Mouse (Mus musculus) splenic B cell, adult 2 months (primary cell): ENCODE results near the gene Ankrd55.

Experiments used
- DNase-seq: peaks from one replicate; pipeline ENCODE4 v3.0.0-alpha.2; 2011; ENCODE audit warnings: low read depth, low spot score
- H3K27me3 ChIP-seq: 2 replicates; pipeline ENCODE4 v1.6.1; 2012; ENCODE audit warnings: mild to moderate bottlenecking, low read length, moderate library complexity, mixed read lengths; ENCODE audit not compliant: control insufficient read depth, poor library complexity, insufficient read depth, severe bottlenecking
- H3K36me3 ChIP-seq: 2 replicates; pipeline ENCODE4 v1.6.1; 2012; ENCODE audit warnings: mild to moderate bottlenecking, low read length, moderate library complexity, mixed read lengths; ENCODE audit not compliant: control insufficient read depth, poor library complexity, insufficient read depth, severe bottlenecking

The Ankrd55 gene

DNA sequence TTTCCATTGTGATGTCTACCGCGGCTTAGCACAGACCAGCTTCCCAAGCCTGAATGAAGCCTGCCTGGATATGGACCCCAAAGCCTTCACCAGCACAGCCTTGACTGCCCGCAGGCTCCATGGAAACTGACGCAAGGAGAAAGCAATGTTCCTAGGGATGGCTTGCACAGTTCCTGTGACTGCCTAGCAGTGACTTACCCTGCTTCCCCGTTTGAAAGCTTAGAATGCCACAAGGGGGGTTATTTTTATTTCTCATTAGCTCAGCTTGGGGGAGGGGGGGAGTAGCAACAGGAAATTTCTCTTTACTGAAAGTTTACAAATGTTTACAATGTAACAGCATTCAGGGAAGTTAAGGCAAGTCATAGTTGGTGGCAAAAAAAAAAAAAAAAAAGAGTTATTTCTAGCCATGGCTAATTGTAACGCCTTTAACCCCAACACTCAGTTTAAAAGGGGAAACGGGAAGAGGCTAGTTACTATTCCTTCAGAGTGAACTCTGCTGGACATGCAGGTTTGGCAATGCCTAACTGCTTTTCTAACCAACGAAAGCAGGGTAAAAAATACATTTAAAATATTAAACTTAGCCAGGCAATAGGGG, 56.1 kb downstream of the Ankrd55 start:
- DNase-seq = peak; percentile 8
- no peaks in the 10 kb centered on the region for H3K27me3 ChIP-seq
- H3K36me3 ChIP-seq = no peaks in the 10 kb centered on the region

DNA sequence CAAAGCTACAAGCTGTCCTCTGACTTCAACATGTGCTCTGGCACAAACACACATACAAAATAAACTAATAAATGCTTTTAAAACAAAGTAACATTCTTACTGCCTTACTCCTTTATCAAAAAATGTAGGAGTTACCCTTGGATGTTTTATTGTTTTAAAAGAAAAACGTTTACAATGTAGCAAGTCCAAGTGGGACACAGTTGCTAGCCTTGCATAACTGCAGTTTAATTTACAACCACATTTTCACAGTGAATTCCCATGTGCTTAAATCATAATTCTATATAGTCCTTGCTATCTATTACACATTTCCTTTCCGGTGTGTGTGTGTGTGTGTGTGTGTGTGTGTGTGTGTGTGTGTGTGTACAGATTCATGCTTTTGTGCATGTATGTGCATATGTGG, 57.3 kb downstream of the Ankrd55 start:
- Histone ChIP-seq H3K36me3 (no peaks in the 10 kb centered on the region), H3K27me3 (no peaks in the 10 kb centered on the region)
- no peak for DNase-seq

DNA sequence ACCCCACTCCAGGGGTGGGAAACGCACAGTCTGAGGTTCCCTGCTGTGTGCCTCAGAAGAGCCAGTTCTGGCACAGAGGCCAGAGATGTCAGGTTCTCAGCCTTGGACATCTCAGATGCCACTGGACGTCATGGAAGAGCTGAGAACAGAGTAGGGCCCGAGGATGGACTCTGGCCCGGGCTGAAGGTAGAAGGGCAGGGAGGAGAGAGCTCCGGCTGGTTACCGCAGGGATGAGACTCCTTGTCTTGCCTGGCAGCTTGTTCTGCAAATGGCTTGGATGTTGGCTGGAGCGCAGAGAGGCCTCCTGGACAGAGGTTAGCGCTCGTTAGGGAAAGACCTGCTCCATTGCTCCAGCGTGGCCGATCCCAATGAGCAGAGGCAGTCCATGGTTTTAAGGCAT, 57.8 kb downstream of the Ankrd55 start:
- H3K27me3 ChIP-seq = no peaks in the 10 kb centered on the region
- no peak for DNase-seq
- H3K36me3 ChIP-seq = no peaks in the 10 kb centered on the region

DNA sequence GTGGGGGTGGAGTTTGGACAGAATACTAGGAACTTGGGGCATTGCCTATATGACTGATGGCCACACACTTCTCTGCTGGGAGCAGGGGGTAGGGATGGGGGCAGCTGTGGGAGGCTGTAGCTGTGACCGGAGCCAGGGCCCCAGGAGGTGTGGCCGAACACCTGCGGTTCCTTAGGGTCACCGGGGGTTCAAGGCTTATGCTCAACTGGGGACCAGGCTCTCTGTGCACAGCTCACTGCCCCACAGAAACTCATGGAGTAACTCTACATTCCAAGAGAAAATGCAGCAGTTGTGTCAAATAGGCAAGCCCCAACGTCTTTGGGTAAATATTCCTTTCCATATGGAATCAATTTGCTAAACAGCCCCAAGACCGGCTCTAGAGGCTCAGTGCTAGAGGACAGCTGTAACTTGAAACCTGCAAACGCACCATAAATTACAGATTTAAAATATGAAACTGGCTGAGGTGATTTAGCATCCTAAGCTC, 58.5 kb downstream of the Ankrd55 start:
- Histone ChIP-seq H3K27me3 (no peaks in the 10 kb centered on the region), H3K36me3 (no peaks in the 10 kb centered on the region)
- DNase-seq = no peak

DNA sequence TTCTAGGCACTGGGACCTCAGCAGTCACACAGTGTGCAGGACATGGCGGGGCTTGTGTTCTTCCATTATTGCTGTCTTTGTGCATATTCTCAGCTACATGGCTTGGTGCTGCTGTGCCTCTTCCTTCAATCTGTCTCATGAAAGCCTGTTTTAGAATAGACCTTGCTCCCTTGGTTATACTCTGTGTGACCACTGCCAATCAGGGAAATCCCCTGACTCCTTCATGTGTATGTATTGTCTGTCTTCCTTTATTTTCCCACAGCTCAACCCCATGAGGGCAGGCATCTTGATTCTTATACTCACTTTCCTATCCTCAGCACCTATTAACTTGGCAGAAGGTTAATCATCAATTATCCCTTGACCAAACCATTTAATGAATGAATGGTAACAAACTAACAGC, 60.0 kb downstream of the Ankrd55 start:
- DNase-seq = peak; percentile 28
- H3K36me3 ChIP-seq = no peaks in the 10 kb centered on the region
- no peaks in the 10 kb centered on the region for H3K27me3 ChIP-seq

DNA sequence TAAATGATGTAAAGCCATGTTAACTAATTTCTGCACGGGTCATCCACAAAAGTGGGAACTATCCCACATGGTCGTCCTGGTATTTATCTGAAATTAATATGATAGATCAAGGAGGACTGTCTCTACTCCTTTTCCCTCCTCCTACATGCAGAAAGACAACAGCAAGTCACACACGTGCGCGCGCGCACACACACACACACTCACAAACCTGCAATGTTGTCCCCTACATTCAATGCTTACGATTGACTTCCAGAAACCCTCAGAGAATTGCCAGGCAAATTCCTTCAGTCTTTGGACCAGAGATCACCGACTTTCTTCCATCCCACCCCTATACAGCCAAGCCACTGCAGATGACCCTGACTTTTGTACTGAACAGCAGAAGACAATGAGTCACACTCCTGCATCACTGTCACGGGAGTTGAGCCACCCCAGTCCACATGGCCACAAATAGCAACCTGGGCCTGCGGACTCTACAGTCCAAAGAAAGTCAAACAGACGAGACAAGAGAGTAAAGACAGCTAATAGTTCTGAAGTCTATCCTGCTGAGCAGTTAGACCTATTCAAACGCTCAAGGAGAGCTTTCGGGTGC, 60.7 kb downstream of the Ankrd55 start:
- no peak for DNase-seq
- H3K36me3 ChIP-seq = no peaks in the 10 kb centered on the region
- no peaks in the 10 kb centered on the region for H3K27me3 ChIP-seq

DNA sequence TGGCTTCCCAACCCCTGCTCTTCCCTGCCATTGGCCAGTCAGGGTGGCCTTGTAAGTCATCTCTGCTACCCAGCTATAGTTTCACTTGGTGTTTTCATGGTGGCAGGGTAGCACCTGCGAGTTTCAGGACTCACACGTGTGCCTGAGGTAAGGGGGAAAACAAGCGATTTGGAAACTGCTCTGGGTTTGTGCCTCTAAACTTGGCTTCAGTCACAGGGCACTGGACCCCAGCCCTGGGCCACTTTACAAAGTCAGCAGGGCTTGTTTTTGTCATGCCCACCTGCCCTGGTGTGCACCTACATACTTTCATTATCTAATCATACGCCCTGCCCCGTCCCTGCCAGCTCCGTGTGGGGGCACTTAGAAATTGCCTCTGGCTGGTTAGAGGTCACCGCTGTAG, 61.2 kb downstream of the Ankrd55 start:
- peak; percentile 66 for DNase-seq
- Histone ChIP-seq H3K36me3 (no peaks in the 10 kb centered on the region), H3K27me3 (no peaks in the 10 kb centered on the region)

DNA sequence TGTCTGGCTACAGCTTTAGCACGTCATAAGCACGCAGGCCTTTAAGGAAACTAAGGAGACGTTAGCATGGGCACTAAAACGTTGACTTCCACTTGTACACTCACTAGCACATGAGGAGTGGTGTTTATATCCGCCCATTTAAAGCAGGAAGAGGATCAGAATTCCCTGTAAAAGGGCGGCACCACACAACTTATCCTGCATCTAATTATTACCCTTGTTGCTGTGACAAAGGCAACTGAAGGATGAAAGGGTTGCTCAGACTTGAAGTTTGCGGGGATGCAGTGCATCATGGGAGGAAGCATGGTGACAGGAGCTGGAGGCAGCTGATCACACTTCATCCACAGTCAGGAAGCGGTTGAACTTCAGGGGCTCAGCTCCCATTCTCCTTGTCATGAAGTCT, 63.7 kb downstream of the Ankrd55 start:
- H3K27me3 ChIP-seq = no peaks in the 10 kb centered on the region
- H3K36me3 ChIP-seq = no peaks in the 10 kb centered on the region
- DNase-seq = no peak

DNA sequence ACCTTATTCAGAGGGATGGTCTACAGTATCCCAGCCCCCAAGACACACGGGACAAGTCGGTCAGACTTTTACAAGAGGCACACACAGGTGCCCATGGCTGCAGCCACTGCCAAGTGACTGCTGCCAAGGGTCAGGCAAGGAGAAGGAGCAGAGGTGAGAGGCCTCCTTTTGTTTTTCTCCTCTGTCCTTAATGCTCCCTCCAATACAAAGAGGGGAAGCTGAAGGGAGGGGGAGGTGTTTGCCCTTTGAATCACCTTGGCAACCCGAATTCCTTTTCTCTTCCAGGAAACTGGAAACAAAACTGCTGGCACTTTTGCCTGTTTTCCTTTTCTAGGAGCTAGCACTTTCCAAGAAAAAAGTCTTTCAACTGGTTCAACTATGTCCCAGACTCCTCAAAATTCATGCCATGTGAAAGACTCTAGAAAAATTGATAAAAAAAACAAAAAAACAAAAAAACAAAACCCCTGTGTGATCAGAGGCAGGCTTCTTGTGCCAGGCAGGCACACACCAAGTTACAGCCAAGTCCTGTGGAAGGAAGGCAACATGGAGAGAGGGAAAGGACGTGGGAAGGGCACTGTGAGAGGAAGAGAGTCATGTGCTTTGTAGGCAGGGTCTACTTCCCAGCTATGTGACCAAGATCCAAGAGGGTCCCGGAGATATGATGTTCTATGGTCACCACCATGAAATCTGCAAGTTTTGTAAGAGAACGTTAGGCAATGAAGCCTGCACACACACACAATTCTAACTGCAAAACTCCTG, 66.0 kb downstream of the Ankrd55 start:
- Histone ChIP-seq H3K36me3 (no peaks in the 10 kb centered on the region), H3K27me3 (no peaks in the 10 kb centered on the region)
- no peak for DNase-seq

DNA sequence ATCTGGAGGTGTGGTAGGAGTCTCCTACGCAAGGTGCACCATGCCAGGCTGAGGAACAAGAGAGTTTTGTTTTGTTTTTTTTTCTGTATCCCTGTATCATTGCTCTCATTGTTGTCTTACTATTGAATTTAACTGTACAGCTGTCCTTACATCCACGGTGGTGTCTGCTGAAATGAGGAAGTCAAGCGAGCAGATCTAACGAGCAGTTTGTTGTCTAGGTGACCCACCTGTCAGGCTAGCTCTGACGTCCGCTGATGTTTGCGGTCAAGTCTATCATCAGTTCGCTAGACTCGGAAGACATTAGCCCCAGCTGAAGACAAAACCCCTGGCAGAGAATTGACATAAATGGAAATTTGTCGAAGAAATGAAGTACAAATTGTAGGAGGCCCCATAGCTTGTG, 66.7 kb downstream of the Ankrd55 start:
- DNase-seq = peak; percentile 90
- Histone ChIP-seq H3K27me3 (no peaks in the 10 kb centered on the region), H3K36me3 (no peaks in the 10 kb centered on the region)

DNA sequence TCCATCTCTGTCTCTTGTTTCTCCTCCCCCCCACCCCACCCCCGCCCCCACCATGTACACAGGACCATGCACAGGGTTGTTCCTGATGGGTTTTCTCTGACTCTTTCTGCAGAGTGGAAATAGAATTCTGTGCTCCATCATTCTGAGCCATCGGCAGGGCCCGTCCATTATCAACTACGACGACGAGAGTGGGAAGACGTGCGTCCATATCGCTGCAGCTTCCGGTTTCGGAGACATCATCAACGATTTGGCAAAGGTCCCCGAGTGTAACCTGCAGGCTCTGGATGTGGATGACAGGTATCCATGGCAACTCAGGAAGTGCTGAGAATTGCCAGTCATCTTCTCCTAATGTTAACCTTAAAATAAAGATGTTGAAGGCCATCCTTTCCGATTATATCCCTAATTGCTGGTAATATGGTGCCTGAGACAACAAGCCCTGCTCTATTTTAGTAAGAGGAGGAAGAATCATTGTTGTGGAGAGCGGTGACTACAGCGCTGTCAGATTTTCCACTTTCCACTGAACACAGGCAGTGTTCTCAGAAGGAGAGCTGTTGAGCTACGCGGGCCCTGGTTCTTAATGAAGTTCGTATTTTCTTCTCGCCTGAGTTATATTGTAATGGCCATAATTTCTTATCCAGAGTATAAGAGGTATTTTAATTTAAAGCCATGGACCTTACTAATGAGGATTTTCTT, 67.7 kb downstream of the Ankrd55 start:
- Histone ChIP-seq H3K36me3 (no peaks in the 10 kb centered on the region), H3K27me3 (no peaks in the 10 kb centered on the region)
- peak; percentile 30 for DNase-seq

DNA sequence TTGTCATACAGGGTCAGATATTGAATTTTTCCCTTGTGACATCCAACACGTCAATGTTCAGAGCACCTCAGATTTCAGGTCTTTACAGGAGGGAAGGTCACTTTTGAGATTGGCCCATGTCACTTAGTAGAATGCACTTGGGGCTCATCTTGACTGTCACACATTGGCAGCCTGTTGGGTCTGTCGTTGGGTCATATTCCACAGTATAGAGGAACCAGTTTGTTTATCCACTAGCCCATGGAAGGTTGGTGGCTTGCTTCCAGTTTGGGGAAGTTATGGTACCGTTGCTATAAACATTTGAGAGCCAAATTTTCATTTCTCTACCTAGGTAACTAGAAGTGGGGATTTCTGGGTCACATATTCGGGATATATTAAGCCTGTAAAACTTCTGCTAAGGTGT, 73.3 kb downstream of the Ankrd55 start:
- DNase-seq = peak; percentile 43
- no peaks in the 10 kb centered on the region for H3K27me3 ChIP-seq
- no peaks in the 10 kb centered on the region for H3K36me3 ChIP-seq

DNA sequence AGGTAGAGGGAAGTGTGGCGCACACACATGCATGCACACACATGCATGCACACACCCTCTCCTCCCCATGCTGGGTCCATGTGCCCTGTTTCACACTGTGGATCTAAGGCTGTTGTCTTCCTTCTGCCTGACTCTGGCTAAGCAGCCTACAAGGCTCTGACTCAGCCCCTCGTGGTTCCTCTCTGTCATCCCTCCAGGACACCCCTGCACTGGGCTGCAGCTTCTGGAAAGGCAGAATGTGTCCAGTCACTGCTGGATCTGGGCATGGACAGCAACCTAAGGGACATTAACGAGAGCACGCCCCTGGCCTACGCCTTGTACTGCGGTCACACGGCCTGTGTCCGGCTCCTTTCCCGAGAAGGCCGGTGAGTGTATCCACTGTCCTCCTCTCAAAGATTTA, 75.0 kb downstream of the Ankrd55 start:
- Histone ChIP-seq H3K36me3 (no peaks in the 10 kb centered on the region), H3K27me3 (no peaks in the 10 kb centered on the region)
- no peak for DNase-seq

DNA sequence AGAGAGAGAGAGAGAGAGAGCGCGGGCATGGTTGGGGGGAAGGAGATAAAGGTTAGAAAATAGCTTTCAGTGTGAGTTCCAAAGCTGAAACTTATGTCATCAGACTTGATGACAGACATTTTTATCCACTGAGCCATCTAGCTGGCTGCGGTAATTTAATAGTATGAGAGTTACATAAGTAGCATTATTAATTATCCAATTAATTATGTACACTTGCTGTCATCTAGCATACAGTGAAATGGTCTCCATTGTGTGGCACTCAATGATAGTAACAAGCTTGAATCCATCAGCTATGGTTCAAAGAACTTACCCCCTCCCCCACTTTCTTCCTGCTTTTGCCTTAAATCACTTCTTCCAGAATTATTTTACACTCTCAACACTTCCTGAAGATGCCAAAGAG, 75.5 kb downstream of the Ankrd55 start:
- no peak for DNase-seq
- H3K36me3 ChIP-seq = no peaks in the 10 kb centered on the region
- H3K27me3 ChIP-seq = no peaks in the 10 kb centered on the region

DNA sequence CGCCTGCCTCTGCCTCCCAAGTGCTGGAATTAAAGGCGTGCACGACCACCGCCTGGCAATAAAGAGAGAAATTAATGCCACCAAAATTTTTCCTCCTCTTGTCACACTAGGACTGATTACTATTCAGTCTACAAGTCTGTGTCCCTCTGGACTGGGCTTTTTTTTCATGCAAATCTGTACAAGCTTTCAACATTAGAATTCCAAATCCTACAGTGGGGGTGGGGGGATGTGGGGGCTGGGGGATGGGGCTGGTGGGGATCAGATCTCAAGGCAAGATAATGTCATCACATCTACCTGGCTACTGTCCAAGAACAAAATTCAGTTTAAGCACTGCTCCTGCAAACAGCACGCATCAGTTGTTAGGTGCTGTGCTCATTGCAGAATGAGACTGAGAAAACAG, 76.4 kb downstream of the Ankrd55 start:
- Histone ChIP-seq H3K27me3 (no peaks in the 10 kb centered on the region), H3K36me3 (no peaks in the 10 kb centered on the region)
- DNase-seq = no peak
